Mouse (Mus musculus) heart, postnatal 10 days (tissue): ENCODE measurements around the gene 9130213A22Rik. TPM values are rescaled to one million over a fixed set of nuclear protein-coding genes. Genes with fewer than 3 reads are reported as not detected.
"Not testable (repeated sequence)": the region's sequence is repeated elsewhere in the genome, so short reads cannot be mapped to it uniquely, and the experiment has no call there.

ENCODE experiments used
- DNase-seq, 2 experiments: peaks; one replicate each; pipeline ENCODE4 v3.0.0; 2021
- intact Hi-C: fragments of 180-260 bp; cut with DNase I; formaldehyde crosslinking; loops from one replicate; pipeline ENCODE4 v1.15.1; 2025
- total RNA-seq, 2 experiments: library from RNA; stranded (reverse); gene quantifications; 2 replicates each; pipeline ENCODE4 v1.2.3; 2021

Gene 9130213A22Rik
- total RNA-seq, 2 experiments from 2014 or later: 0.42 to 0.60 TPM

GRCm38 (mm10) chr11:69096987-69097900 is 25.1 kb downstream of the 9130213A22Rik start:
- intact Hi-C loops: loop anchor here (10.0 kb wide), 1 partner anchor 318 kb away; the partner anchor contains the start of gene Kdm6b
- DNase-seq: peak; percentile 100

- no peak for DNase-seq
- intact Hi-C loops: loop anchor here (10.0 kb wide), 1 partner anchor 318 kb away; the partner anchor contains the start of gene Kdm6b
Observed at GRCm38 (mm10) chr11:69096360-69096986, 25.9 kb downstream of the 9130213A22Rik start.

- intact Hi-C loops: loop anchor here (10.0 kb wide), 1 partner anchor 319 kb away; the partner anchor contains the start of gene Kdm6b
- DNase-seq: peak; percentile 60 to 68
Observed at GRCm38 (mm10) chr11:69095511-69096231, 26.7 kb downstream of the 9130213A22Rik start.

GRCm38 (mm10) chr11:69094697-69095429 is 27.5 kb downstream of the 9130213A22Rik start, which contains the start of gene Per1:
Gene Per1, plus strand, starts transcription at chr11:69095217.
- intact Hi-C loops: loop anchor here (10.0 kb wide), 1 partner anchor 320 kb away; the partner anchor contains the start of gene Kdm6b
- DNase-seq: peak; percentile 99 to 100

- DNase-seq: not testable (repeated sequence)
- intact Hi-C loops: loop anchor here (10.0 kb wide), 1 partner anchor 321 kb away; the partner anchor contains the start of gene Kdm6b
Observed at GRCm38 (mm10) chr11:69093856-69094255, 28.5 kb downstream of the 9130213A22Rik start.

GRCm38 (mm10) chr11:69092871-69093270 is 29.5 kb downstream of the 9130213A22Rik start:
- intact Hi-C loops: loop anchor here (10.0 kb wide), 1 partner anchor 322 kb away; the partner anchor contains the start of gene Kdm6b

GRCm38 (mm10) chr11:69092386-69092751 is 30.0 kb downstream of the 9130213A22Rik start:
- intact Hi-C loops: loop anchor here (10.0 kb wide), 1 partner anchor 322 kb away; the partner anchor contains the start of gene Kdm6b
- peak; percentile 92 to 95 for DNase-seq

More at GRCm38 (mm10) chr11:69092871-69093270, 29.5 kb downstream of the 9130213A22Rik start:
- no peak for DNase-seq

GRCm38 (mm10) chr11:69091566-69092385 is 30.6 kb downstream of the 9130213A22Rik start:
- intact Hi-C loops: loop anchor here (10.0 kb wide), 1 partner anchor 323 kb away; the partner anchor contains the start of gene Kdm6b
- no peak for DNase-seq

- intact Hi-C loops: loop anchor here (10.0 kb wide), 1 partner anchor 324 kb away; the partner anchor contains the start of gene Kdm6b
- no peak for DNase-seq
Observed at GRCm38 (mm10) chr11:69090367-69090766, 32.0 kb downstream of the 9130213A22Rik start.

- DNase-seq: no peak
- intact Hi-C loops: loop anchor here (2.0 to 10.0 kb wide), 3 partner anchors 17 to 325 kb away; partner anchors contain the start of genes 9130213A22Rik and Kdm6b
Observed at GRCm38 (mm10) chr11:69089616-69090290, 32.6 kb downstream of the 9130213A22Rik start.

- intact Hi-C loops: loop anchor here (2.0 kb wide), 2 partner anchors 16 to 34 kb away; partner anchors contain the start of gene 9130213A22Rik
- peak in 1 of 2 experiments; percentile 30 for DNase-seq
Observed at GRCm38 (mm10) chr11:69088856-69089615, 33.4 kb downstream of the 9130213A22Rik start.

GRCm38 (mm10) chr11:69088103-69088855 is 34.1 kb downstream of the 9130213A22Rik start, which contains the start of gene Vamp2:
Gene Vamp2, plus strand, starts transcription at chr11:69088490.
- DNase-seq: peak; percentile 93 to 95
- intact Hi-C loops: loop anchor here (2.0 kb wide), 2 partner anchors 15 to 35 kb away; partner anchors contain the start of gene 9130213A22Rik

GRCm38 (mm10) chr11:69087597-69087996 is 34.8 kb downstream of the 9130213A22Rik start:
- peak in 1 of 2 experiments; percentile 9 for DNase-seq
- intact Hi-C loops: no loop called here

- intact Hi-C loops: no loop called here
- peak in 1 of 2 experiments; percentile 56 for DNase-seq
Observed at GRCm38 (mm10) chr11:69087082-69087481, 35.3 kb downstream of the 9130213A22Rik start.

GRCm38 (mm10) chr11:69086390-69086789 is 36.0 kb downstream of the 9130213A22Rik start:
- peak in 1 of 2 experiments; percentile 37 for DNase-seq
- intact Hi-C loops: no loop called here

- intact Hi-C loops: no loop called here
- DNase-seq: no peak
Observed at GRCm38 (mm10) chr11:69085608-69086007, 36.8 kb downstream of the 9130213A22Rik start.
